Mouse (Mus musculus): ENCODE measurements at regions not wholly inside any gene's neighbourhood (a gene's known extent, or its start where the extent isn't known, plus 50 kb on each side); places are given as distances from the start of the nearest gene placed in this dataset.

- DNase-seq (ENCODE audit: low spot score) (peak; percentile 69), ATAC-seq (no peak)
- Histone ChIP-seq H3K4me2 (ENCODE audit: low read depth, low read length) (no peak overlapping the region), H3K27ac (no peak overlapping the region), H3K27me3 (ENCODE audit: insufficient read depth, low read length) (no peaks in the 10 kb centered on the region), H3K9me3 (ENCODE audit: low read length) (no peaks in the 10 kb centered on the region), H3K36me3 (ENCODE audit: insufficient read depth, low read length) (no peaks in the 10 kb centered on the region), H3K9ac (replicated peaks; ENCODE audit: low read length) (no peak overlapping the region), H3K4me3 (ENCODE audit: low read length) (no peak overlapping the region), H3K4me1 (ENCODE audit: insufficient read depth, low read length) (no peaks in the 10 kb centered on the region)
- TF ChIP-seq CTCF (IDR thresholded peaks at IDR 0.05; ENCODE audit: low read depth) = peak; percentile 7; the same call in 1 of the 2 replicates
- WGBS = 14% methylated on average over 6 of the region's 6 CpGs
Measured at GRCm38 (mm10) chr19:50087277-50087676, 591.2 kb downstream of the Sorcs1 start.

DNA sequence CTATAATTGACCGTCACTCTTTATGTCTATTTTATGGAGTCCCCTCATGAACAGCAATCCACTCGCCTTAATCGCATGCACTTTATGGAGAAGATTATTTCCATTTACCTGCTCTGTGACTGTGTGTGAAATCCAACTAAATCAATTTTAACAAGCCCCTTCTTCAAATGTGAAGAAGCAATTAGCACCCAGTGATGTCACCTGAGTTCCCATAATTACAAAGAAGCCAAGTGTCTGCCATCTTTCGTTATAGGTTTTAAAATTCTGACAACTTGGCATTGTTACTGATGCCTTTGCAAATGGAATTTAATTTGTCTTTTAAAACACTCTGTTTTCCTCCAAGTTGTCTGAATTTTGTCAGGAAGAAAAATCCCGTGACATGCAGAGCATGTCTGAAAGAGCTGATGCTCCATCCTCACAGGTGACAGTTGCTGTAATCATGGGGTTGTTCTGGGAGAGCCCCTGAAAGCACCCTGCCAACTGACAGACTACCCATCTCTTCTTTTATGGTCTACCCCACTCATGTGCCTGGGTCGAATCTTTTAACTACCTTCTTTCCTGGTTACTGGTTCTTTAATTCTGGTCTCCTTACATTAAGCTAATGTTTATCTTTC lies 600.9 kb downstream of the Sorcs1 start:
- H3K36me3 ChIP-seq (ENCODE audit: insufficient read depth, low read length) = no peaks in the 10 kb centered on the region
- TF ChIP-seq CTCF (IDR thresholded peaks at IDR 0.05; ENCODE audit: low read depth) = no peak
- no peak overlapping the region for H3K4me2 ChIP-seq (ENCODE audit: low read depth, low read length)
- DNase-seq (ENCODE audit: low spot score) (no peak), ATAC-seq (no peak)
- 88% methylated on average over 6 of the region's 6 CpGs for WGBS
- H3K27ac ChIP-seq = no peak overlapping the region
- H3K9me3 ChIP-seq (ENCODE audit: low read length) = no peaks in the 10 kb centered on the region
- H3K4me1 ChIP-seq (ENCODE audit: insufficient read depth, low read length) = no peaks in the 10 kb centered on the region
- H3K27me3 ChIP-seq (ENCODE audit: insufficient read depth, low read length) = no peaks in the 10 kb centered on the region
- H3K9ac ChIP-seq (replicated peaks; ENCODE audit: low read length) = no peak overlapping the region
- H3K4me3 ChIP-seq (ENCODE audit: low read length) = no peak overlapping the region

GRCm38 (mm10) chr19:50060448-50060847 lies 618.0 kb downstream of the Sorcs1 start:
- Histone ChIP-seq H3K4me3 (ENCODE audit: low read length) (no peak overlapping the region), H3K27ac (no peak overlapping the region), H3K4me1 (ENCODE audit: insufficient read depth, low read length) (no peaks in the 10 kb centered on the region), H3K9me3 (ENCODE audit: low read length) (no peaks in the 10 kb centered on the region), H3K4me2 (ENCODE audit: low read depth, low read length) (no peak overlapping the region), H3K27me3 (ENCODE audit: insufficient read depth, low read length) (no peaks in the 10 kb centered on the region), H3K36me3 (ENCODE audit: insufficient read depth, low read length) (no peaks in the 10 kb centered on the region), H3K9ac (replicated peaks; ENCODE audit: low read length) (no peak overlapping the region)
- 51% methylated on average over 6 of the region's 6 CpGs for WGBS
- TF ChIP-seq CTCF (IDR thresholded peaks at IDR 0.05; ENCODE audit: low read depth) = no peak
- ATAC-seq = no peak
- peak; percentile 27 for DNase-seq (ENCODE audit: low spot score)

DNA sequence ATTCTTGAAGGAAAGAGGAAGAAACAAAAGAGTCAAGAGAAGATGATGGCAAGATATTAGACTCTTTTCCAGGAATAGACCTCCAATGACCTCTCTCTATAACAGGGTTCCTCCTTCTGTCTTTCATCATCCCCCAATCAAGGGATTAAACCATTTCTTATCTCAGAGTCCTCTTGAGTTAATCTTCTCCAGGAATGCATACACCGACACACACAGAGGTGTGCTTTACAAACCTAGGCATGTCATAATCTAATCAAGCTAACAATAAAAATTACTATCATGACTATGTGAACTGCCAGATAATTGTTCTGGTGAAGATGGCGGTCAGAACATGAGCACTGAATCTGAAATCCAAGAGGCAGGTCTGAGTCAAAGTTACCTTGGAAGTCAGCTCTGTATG lies 625.5 kb downstream of the Sorcs1 start:
- no peaks in the 10 kb centered on the region for H3K36me3 ChIP-seq (ENCODE audit: insufficient read depth, low read length)
- DNase-seq (ENCODE audit: low spot score) (no peak), ATAC-seq (no peak)
- TF ChIP-seq CTCF (IDR thresholded peaks at IDR 0.05; ENCODE audit: low read depth) = no peak
- H3K27ac ChIP-seq = no peak overlapping the region
- no peaks in the 10 kb centered on the region for H3K4me1 ChIP-seq (ENCODE audit: insufficient read depth, low read length)
- H3K9me3 ChIP-seq (ENCODE audit: low read length) = no peaks in the 10 kb centered on the region
- 94% methylated on average over 2 of the region's 2 CpGs for WGBS
- H3K4me3 ChIP-seq (ENCODE audit: low read length) = no peak overlapping the region
- no peaks in the 10 kb centered on the region for H3K27me3 ChIP-seq (ENCODE audit: insufficient read depth, low read length)
- no peak overlapping the region for H3K9ac ChIP-seq (replicated peaks; ENCODE audit: low read length)
- H3K4me2 ChIP-seq (ENCODE audit: low read depth, low read length) = no peak overlapping the region

DNA sequence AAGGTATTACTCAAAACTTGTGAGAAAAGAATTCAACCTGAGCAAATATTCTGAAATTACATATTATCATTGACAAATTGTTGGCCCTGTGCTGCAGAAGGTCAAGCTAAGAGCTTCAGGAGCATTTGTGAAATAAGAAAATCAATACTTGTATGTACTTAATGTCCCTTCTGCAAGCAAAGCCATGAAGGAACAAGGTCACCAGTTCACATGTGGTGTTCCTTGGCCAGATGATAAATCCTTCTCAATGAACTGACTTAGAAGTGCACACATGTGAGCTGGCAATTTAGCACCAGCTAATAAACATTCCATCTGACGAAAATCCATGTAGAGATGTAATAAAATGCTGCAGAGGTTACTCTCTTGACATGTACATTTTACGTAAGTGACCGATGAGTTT lies 632.7 kb downstream of the Sorcs1 start:
- WGBS = 88% methylated on average over 3 of the region's 3 CpGs
- TF ChIP-seq CTCF (IDR thresholded peaks at IDR 0.05; ENCODE audit: low read depth) = no peak
- no peak overlapping the region for H3K27ac ChIP-seq
- no peaks in the 10 kb centered on the region for H3K4me1 ChIP-seq (ENCODE audit: insufficient read depth, low read length)
- no peak overlapping the region for H3K4me2 ChIP-seq (ENCODE audit: low read depth, low read length)
- H3K9me3 ChIP-seq (ENCODE audit: low read length) = no peaks in the 10 kb centered on the region
- H3K36me3 ChIP-seq (ENCODE audit: insufficient read depth, low read length) = no peaks in the 10 kb centered on the region
- H3K27me3 ChIP-seq (ENCODE audit: insufficient read depth, low read length) = no peaks in the 10 kb centered on the region
- no peak overlapping the region for H3K9ac ChIP-seq (replicated peaks; ENCODE audit: low read length)
- no peak overlapping the region for H3K4me3 ChIP-seq (ENCODE audit: low read length)
- ATAC-seq (no peak), DNase-seq (ENCODE audit: low spot score) (no peak)

DNA sequence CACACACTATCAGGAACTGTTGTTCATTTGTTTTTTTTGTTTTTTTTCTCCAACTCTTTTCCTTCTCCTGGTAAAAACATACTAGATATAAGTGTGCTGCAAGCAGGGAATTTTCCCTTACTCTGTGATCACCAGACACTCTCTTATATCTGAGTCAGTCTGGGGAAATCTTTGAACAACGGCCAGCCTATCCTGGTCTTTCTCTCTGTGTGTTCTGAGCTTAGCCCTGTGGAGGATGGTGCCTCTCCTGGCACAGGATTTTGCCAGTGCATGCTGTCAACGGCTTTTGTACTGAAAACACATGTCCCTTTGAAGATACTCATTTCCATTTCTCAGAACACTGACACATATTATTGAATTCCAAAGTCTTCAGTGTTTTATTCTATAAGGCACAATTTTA lies 664.8 kb downstream of the Sorcs1 start:
- Histone ChIP-seq H3K4me2 (ENCODE audit: low read depth, low read length) (no peak overlapping the region), H3K9ac (replicated peaks; ENCODE audit: low read length) (no peak overlapping the region), H3K27me3 (ENCODE audit: insufficient read depth, low read length) (no peaks in the 10 kb centered on the region), H3K4me3 (ENCODE audit: low read length) (no peak overlapping the region), H3K27ac (no peak overlapping the region), H3K4me1 (ENCODE audit: insufficient read depth, low read length) (no peaks in the 10 kb centered on the region), H3K9me3 (ENCODE audit: low read length) (no peaks in the 10 kb centered on the region), H3K36me3 (ENCODE audit: insufficient read depth, low read length) (no peaks in the 10 kb centered on the region)
- peak; percentile 60 for DNase-seq (ENCODE audit: low spot score)
- WGBS = 23% methylated on average over 2 of the region's 2 CpGs
- TF ChIP-seq CTCF (IDR thresholded peaks at IDR 0.05; ENCODE audit: low read depth) = no peak
- ATAC-seq = peak; percentile 67; the same call in 1 of the 2 replicates

DNA sequence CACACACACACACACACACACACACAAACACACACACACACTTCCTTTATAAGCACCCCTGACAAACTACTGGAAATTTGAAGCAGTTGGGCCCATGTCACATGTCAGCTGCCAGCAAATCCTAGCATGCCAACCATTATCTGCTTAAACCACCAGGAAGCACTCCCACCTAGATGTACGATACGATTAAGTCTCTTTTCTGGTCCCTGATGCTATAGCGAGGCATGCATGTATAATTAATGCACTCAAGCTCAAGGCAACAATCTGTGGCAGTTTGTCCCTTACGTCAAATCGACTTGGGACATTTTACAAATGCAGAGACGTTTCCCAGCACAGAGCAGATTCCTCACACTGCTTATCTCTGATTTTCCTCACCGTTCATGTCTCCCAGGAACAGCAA lies 673.2 kb downstream of the Sorcs1 start:
- WGBS = 25% methylated on average over 7 of the region's 7 CpGs
- peak; percentile 11 for DNase-seq (ENCODE audit: low spot score)
- no peak overlapping the region for H3K9ac ChIP-seq (replicated peaks; ENCODE audit: low read length)

More for the DNA sequence above, 673.2 kb downstream of the Sorcs1 start:
- Histone ChIP-seq H3K27me3 (ENCODE audit: insufficient read depth, low read length) (no peaks in the 10 kb centered on the region), H3K27ac (no peak overlapping the region), H3K4me1 (ENCODE audit: insufficient read depth, low read length) (no peaks in the 10 kb centered on the region), H3K4me2 (ENCODE audit: low read depth, low read length) (no peak overlapping the region), H3K9me3 (ENCODE audit: low read length) (no peaks in the 10 kb centered on the region), H3K4me3 (ENCODE audit: low read length) (no peak overlapping the region), H3K36me3 (ENCODE audit: insufficient read depth, low read length) (no peaks in the 10 kb centered on the region)
- TF ChIP-seq CTCF (IDR thresholded peaks at IDR 0.05; ENCODE audit: low read depth) = no peak
- ATAC-seq = no peak

Data from hindbrain, postnatal 0 days (tissue).